Mouse (Mus musculus) G1E (cell line): ENCODE data around the gene Gsta1. TPM values are rescaled to one million over a fixed set of nuclear protein-coding genes. Genes with fewer than 3 reads are reported as not detected.

Experiments
- ATAC-seq: 2 replicates; pipeline ENCODE4 v1.8.0; 2016; ENCODE audit warnings: mild to moderate bottlenecking; ENCODE audit not compliant: insufficient number of reproducible peaks, poor library complexity, low FRiP score, severe bottlenecking; ENCODE audit errors: extremely low read depth
- DNase-seq: peaks from one replicate; pipeline ENCODE4 v3.0.0; 2012; ENCODE audit warnings: low spot score
- H3K27me3 ChIP-seq: 2 replicates; pipeline ENCODE4 v1.6.1; 2012; ENCODE audit warnings: mild to moderate bottlenecking, low read length, inconsistent platforms; ENCODE audit not compliant: insufficient read depth
- H3K36me3 ChIP-seq: replicated peaks from 2 replicates; pipeline ENCODE3; 2012; ENCODE audit warnings: mild to moderate bottlenecking, inconsistent platforms
- H3K4me1 ChIP-seq: 2 replicates; pipeline ENCODE4 v1.6.1; 2012; ENCODE audit warnings: low read depth, low read length, inconsistent platforms, mixed read lengths; ENCODE audit not compliant: insufficient read depth
- H3K4me3 ChIP-seq: 2 replicates; pipeline ENCODE4 v1.5.1; 2012; ENCODE audit warnings: low read depth, mild to moderate bottlenecking, inconsistent platforms, low read length, moderate library complexity, mixed read lengths
- H3K9me3 ChIP-seq: replicated peaks from 2 replicates; pipeline ENCODE4 v1.6.1; 2012; ENCODE audit warnings: inconsistent platforms
- CTCF ChIP-seq: IDR thresholded peaks from 2 replicates; pipeline ENCODE4 v1.5.1; 2012; ENCODE audit warnings: low read depth, low read length, inconsistent platforms, mixed read lengths
- GATA1 ChIP-seq: IDR thresholded peaks from 2 replicates; pipeline ENCODE4 v1.6.1; 2012; ENCODE audit warnings: borderline replicate concordance, low read length, inconsistent platforms, mixed read lengths
- GATA2 ChIP-seq: IDR thresholded peaks from 2 replicates; pipeline ENCODE4 v1.6.1; 2012; ENCODE audit warnings: low read depth, low read length, inconsistent platforms, borderline replicate concordance
- POLR2AphosphoS5 ChIP-seq: IDR thresholded peaks from 2 replicates; pipeline ENCODE4 v1.6.1; 2012; ENCODE audit warnings: low read depth, low read length, inconsistent platforms; ENCODE audit not compliant: insufficient replicate concordance
- TAL1 ChIP-seq: conservative IDR thresholded peaks from 2 replicates; pipeline ENCODE4 v1.6.1; 2012; ENCODE audit warnings: low read depth, low read length, inconsistent platforms, mixed read lengths
- polyA plus RNA-seq: library from polyadenylated mRNA; stranded (reverse); fragments of >175 nt; gene quantifications from 2 replicates; pipeline ENCODE4 v1.2.3, GENCODE M21; 2012
- total RNA-seq, 2 experiments: library from RNA; stranded (forward) in 1 of 2; stranded (reverse) in 1 of 2; fragments of 200-1000 nt in 1 of 2; fragments of >200 nt in 1 of 2; fragmentation: Nextera tagmentation in 1 of 2; gene quantifications; 2 replicates each; pipeline ENCODE4 v1.2.3; 2014 to 2017

Gsta1 gene
- total and polyA plus RNA-seq, 3 experiments: not detected

DNA sequence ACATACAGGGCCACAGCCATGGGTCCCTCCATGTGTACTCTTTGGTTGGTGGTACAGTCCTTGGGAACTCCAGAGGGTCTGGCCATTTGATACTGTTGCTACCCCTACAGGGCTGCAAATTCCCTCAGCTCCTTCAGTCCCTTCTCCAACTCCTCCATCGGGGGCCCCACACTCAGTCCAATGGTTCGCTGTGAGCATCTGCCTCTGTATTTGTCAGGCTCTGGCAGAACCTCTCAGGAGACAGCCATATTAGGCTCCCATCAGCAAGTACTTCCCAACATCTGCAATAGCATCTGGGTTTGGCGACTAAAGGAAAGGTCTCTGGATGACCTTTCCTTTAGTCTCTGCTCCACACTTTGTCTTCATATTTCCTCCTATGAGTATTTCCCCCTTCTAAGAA is 18.9 kb upstream of the Gsta1 start:
- Histone ChIP-seq H3K4me1 (0 out of 2 replicates have a peak, but pooled peaks cover 3% of the 10 kb centered on the region), H3K9me3 (no peaks in the 10 kb centered on the region), H3K4me3 (no peak overlapping the region), H3K27me3 (0 out of 2 replicates have a peak, but pooled peaks cover 3% of the 10 kb centered on the region), H3K36me3 (no peaks in the 10 kb centered on the region)
- ATAC-seq (no peak), DNase-seq (no peak)
- no peak for TF ChIP-seq TAL1
- TF ChIP-seq GATA1: no peak

DNA sequence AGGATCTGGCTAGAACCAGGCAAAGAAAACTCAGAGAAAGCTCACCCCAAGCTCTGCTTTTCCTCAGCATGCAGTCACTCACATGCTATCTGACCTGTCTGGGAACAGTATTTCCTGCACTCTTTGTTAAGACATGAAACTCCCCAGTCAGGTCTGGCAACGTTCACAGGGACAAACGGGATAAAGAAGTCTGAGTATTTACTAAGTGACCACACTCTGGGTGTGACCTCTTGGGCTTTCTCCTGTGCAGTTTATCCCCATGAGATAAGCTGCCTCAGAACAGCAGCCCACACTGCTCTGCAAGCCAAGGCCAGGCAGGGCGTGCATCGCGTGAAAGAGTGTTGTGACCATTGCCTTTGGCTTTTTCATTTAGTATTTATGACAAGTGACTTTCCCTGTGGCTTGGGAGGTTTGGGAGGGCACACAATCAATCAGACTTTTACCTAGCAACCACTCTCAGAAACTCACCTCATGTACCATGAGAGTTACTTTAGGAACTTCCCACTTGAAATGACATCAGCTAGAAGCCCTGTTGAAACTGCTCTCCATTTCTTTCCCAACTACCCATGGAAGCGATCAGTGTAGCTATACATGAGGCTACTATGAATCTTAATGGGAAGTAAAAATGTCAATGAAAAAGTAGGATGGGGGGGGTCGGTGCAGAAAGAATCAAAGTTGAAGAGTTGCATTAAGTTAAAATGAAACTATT is 18.0 kb upstream of the Gsta1 start:
- Histone ChIP-seq H3K27me3 (0 out of 2 replicates have a peak, but pooled peaks cover 3% of the 10 kb centered on the region), H3K9me3 (no peaks in the 10 kb centered on the region), H3K4me3 (no peak overlapping the region), H3K36me3 (no peaks in the 10 kb centered on the region), H3K4me1 (0 out of 2 replicates have a peak, but pooled peaks cover 3% of the 10 kb centered on the region)
- ATAC-seq (no peak), DNase-seq (no peak)
- TF ChIP-seq GATA1 (no peak), POLR2AphosphoS5 (no peak), GATA2 (no peak)

DNA sequence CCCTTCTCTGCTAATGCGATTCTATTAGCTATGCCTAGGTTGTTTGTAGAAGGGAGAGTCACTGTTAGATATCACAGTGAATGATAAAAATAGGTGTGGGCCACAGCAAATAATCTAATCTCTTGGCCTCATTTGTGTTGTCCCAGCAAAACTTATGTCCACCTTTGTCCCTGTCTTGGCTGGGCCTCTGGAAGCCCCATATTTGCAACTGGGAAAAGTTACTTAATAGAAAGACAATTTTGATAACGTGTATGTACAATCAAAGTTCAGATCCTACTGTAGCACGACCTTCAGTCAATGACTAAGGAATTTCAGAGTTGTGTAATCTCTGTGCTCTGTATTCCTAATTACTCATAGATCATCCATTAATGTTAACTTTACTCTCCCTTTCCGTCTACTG is 13.4 kb upstream of the Gsta1 start:
- H3K4me1 ChIP-seq: 0 out of 2 replicates have a peak, but pooled peaks cover 3% of the 10 kb centered on the region
- DNase-seq (no peak), ATAC-seq (no peak)
- H3K4me3 ChIP-seq: no peak overlapping the region
- H3K36me3 ChIP-seq: no peaks in the 10 kb centered on the region
- H3K27me3 ChIP-seq: 0 out of 2 replicates have a peak, but pooled peaks cover 3% of the 10 kb centered on the region
- H3K9me3 ChIP-seq: no peaks in the 10 kb centered on the region
- no peak for TF ChIP-seq GATA2
- no peak for TF ChIP-seq CTCF
- no peak for TF ChIP-seq TAL1
- TF ChIP-seq POLR2AphosphoS5: no peak
- no peak for TF ChIP-seq GATA1

DNA sequence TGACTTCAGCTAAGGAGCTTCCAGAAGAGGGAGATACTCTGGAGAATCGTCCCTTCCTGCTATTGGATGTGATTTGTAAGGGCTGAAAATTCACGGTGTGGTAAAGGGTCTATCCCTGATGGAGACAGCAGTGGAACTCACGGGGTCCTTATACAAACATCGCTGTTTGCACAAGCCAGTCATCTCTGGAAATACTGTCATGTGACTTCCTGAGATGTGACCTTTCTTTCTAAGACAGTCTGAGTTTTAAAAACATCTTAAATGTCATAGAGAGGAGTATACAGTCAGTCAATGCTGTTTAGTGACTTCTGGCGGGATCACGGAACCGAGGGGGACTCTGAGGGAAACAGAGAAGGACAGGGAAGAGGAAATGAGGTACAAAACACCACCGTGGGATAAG is 7.8 kb upstream of the Gsta1 start:
- Histone ChIP-seq H3K4me1 (no peaks in the 10 kb centered on the region), H3K27me3 (no peaks in the 10 kb centered on the region; the same call in 1 of the 2 replicates), H3K9me3 (no peaks in the 10 kb centered on the region), H3K36me3 (no peaks in the 10 kb centered on the region), H3K4me3 (no peak overlapping the region)
- no peak for TF ChIP-seq GATA2
- no peak for TF ChIP-seq POLR2AphosphoS5
- no peak for TF ChIP-seq GATA1
- no peak for TF ChIP-seq TAL1
- TF ChIP-seq CTCF: no peak
- no peak for ATAC-seq
- no peak for DNase-seq

DNA sequence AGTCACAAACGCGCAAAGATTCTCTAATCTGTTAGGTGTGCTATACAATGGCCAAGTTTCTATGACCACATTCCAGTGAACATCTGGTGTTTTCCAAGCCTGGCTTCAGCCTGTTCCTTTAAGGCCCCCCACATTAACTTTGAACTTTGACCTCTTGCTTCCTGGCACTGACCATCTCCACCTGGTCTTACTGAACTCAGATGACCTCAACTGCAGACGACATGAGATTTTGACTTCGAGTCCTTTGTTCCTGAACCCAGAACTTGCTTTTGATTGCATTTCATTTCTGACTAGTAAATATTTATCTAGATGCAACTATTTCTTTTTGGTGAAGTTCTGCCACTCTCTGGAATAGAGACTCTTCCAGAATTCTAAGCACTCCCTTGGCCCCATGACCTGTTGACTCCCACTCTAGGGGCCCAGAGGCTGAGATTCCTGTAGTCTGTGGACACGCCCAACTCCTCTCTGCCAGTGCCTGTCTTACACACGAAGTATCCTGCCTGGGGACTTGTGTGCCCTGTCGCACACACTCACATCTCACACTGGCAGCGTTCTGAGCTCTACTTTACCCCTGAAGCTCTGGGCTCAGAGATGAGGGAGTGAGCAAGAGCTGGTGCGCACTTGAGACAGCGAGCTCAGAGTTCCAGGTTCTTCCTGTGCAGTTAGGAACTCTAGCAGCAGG is 7.1 kb upstream of the Gsta1 start:
- DNase-seq (no peak), ATAC-seq (no peak)
- Histone ChIP-seq H3K4me1 (no peaks in the 10 kb centered on the region), H3K36me3 (no peaks in the 10 kb centered on the region), H3K4me3 (no peak overlapping the region), H3K9me3 (no peaks in the 10 kb centered on the region), H3K27me3 (no peaks in the 10 kb centered on the region; the same call in 1 of the 2 replicates)
- TF ChIP-seq GATA2 (no peak), POLR2AphosphoS5 (no peak), TAL1 (no peak), CTCF (no peak), GATA1 (no peak)

DNA sequence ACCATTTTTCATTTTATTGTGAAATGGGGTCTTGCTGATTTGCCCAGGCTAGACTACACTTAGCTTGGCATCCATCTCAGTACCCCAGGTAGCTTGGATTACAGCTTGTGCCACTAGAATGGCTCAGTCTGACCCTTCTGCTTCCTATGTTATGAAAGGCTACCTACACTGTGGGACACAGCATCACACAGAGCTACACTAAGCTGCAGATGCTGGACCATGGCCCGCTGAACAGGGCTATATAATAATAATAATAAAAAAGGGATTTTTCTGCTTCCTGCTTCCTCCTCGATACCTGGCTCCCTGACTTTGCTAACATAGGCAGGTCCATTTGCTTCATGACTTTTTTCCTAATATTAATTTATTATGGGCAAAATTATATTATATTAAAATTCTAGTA is 6.0 kb upstream of the Gsta1 start:
- TF ChIP-seq POLR2AphosphoS5 (no peak), GATA1 (no peak), GATA2 (no peak), TAL1 (no peak), CTCF (no peak)

DNA sequence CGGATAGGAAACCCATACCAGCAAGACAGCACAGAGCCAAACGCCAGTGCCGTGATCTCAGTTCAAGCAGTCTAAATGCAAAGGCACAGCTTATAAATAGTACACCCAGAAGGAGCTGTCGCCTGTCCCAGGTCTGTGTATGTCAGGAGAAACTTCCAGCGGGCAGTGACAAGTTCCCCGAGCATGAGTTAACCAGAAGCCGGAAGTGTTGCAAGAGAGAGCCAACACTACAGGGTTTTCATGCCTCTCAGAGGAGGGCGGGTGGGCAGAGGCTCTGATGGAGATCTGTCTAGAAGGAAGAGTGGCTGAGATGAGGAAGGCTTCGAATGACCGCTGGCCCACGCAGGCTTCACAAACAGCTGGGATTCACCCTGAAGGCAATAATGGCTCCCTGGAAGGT is 5.2 kb upstream of the Gsta1 start:
- no peaks in the 10 kb centered on the region for H3K9me3 ChIP-seq
- no peaks in the 10 kb centered on the region for H3K4me1 ChIP-seq
- no peaks in the 10 kb centered on the region; the same call in 1 of the 2 replicates for H3K27me3 ChIP-seq
- no peak for DNase-seq
- H3K36me3 ChIP-seq: no peaks in the 10 kb centered on the region
- no peak overlapping the region for H3K4me3 ChIP-seq
- ATAC-seq: no peak
- no peak for TF ChIP-seq GATA1
- TF ChIP-seq TAL1: no peak
- no peak for TF ChIP-seq GATA2
- no peak for TF ChIP-seq CTCF
- TF ChIP-seq POLR2AphosphoS5: no peak

More for the DNA sequence above, 6.0 kb upstream of the Gsta1 start:
- H3K9me3 ChIP-seq: no peaks in the 10 kb centered on the region
- ATAC-seq (no peak), DNase-seq (no peak)
- no peaks in the 10 kb centered on the region for H3K4me1 ChIP-seq
- H3K27me3 ChIP-seq: no peaks in the 10 kb centered on the region; the same call in 1 of the 2 replicates
- H3K4me3 ChIP-seq: no peak overlapping the region
- no peaks in the 10 kb centered on the region for H3K36me3 ChIP-seq
